Mouse (Mus musculus) G1E (cell line): ENCODE measurements around the gene Dnttip2.

Experiments
- CTCF ChIP-seq: IDR thresholded peaks from 2 replicates; pipeline ENCODE4 v1.5.1; 2012; ENCODE audit warnings: low read depth, low read length, inconsistent platforms, mixed read lengths
- GATA1 ChIP-seq: IDR thresholded peaks from 2 replicates; pipeline ENCODE4 v1.6.1; 2012; ENCODE audit warnings: borderline replicate concordance, low read length, inconsistent platforms, mixed read lengths
- POLR2AphosphoS5 ChIP-seq: IDR thresholded peaks from 2 replicates; pipeline ENCODE4 v1.6.1; 2012; ENCODE audit warnings: low read depth, low read length, inconsistent platforms; ENCODE audit not compliant: insufficient replicate concordance
- TAL1 ChIP-seq: conservative IDR thresholded peaks from 2 replicates; pipeline ENCODE4 v1.6.1; 2012; ENCODE audit warnings: low read depth, low read length, inconsistent platforms, mixed read lengths

- TF ChIP-seq CTCF (no peak), GATA1 (no peak), TAL1 (no peak), POLR2AphosphoS5 (no peak)
These were observed 27.8 kb upstream of the Dnttip2 start for GRCm38 (mm10) chr3:122246406-122246805.
